Mouse (Mus musculus): ENCODE measurements around the gene Tmem86a. TPM values are rescaled to one million over a fixed set of nuclear protein-coding genes. Genes with fewer than 3 reads are reported as not detected.
"Not testable (repeated sequence)": the region's sequence is repeated elsewhere in the genome, so short reads cannot be mapped to it uniquely, and the experiment has no call there.

The Tmem86a gene
- polyA plus RNA-seq, 1 experiment from 2014 or later, result 19.7 TPM

DNA sequence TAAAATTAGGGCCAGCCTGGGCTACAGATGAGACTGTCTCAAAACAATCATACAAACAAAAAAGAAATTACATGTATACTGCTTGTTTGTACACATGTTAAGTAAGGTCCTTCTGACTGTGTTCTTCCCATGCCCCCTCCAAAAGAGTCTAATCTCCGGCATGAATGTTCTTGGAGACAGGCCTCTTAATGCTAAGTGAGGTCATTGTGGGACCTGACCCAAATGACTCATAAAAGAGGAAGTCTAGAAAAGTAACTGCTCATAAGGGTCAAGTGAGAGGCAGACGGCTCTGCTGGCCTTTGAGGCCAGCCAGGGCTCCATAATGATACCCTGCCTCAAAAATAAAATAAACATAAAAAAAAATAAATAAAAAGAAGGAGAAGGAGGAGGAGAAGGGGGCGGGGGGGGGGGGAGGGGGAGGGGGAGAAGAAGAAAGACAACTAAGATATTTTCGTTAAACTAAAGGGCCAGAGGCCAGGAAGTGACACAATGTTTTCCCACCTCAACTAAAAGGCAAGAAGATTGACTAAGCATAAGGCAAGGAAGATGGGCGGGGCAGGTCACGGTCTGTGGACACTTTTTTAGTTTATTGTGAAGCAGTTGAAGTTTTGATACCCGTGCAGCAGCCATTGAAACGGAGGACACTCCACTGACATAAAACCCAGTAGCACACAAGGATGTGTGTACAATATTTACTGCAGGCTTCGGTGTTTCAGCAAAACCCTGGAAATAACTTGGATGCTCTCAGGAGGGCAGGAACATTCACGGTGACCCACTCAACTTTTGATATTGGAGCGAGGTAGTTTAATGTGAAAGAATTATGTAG lies 35.6 kb upstream of the Tmem86a start:
- Histone ChIP-seq H3K4me1 (replicated peaks) (peaks cover 25% of the 10 kb centered on the region), H3K4me3 (no peak overlapping the region), H3K9me3 (replicated peaks) (no peaks in the 10 kb centered on the region), H3K4me2 (peak overlapping the region; percentile 47; the same call in 1 of the 2 replicates), H3K27me3 (no peaks in the 10 kb centered on the region), H3K36me3 (no peaks in the 10 kb centered on the region), H3K9ac (no peak overlapping the region), H3K27ac (peak overlapping the region; percentile 77)
- ATAC-seq (replicated peaks; ENCODE audit: insufficient number of reproducible peaks, insufficient read depth, low FRiP score, low read depth), result 0 out of 2 replicates have a peak, but pooled peaks have one; percentile 14
- WGBS, result 44% methylated on average over 11 of the region's 11 CpGs

DNA sequence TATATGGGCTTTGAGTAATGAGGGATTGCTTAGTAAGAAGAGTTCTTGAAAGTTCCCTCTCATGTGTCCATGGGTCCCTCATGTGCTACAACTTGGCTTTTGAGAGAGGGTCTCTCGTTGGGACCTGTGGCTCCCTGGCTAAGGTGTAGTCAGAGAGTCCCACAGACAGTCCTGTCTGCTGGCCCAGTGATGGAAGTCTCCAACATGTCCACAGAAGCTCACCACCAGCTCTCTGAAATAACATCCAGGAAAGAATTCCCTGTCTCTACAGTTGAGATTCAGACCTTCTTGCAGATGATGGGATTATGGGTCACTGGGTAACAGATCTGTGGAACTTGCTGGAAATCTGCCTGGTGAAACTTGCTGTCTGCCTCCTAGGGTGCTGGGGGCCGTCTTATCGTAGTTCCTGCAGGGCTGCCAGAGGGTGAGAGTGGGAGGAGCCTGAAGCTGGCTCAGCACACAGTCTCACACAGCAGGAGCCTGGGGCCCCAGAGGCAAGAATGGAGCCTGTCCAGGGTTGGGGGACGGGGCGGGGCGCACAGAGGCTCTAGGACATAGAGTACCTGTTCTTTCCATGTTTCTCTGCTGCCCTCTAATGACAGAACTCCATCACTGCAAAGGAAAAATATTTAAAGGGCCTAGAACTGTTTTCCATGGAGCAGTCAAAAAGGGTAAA lies 34.9 kb upstream of the Tmem86a start:
- H3K4me3 ChIP-seq, result no peak overlapping the region
- peak; percentile 100 for ATAC-seq (replicated peaks; ENCODE audit: insufficient number of reproducible peaks, insufficient read depth, low FRiP score, low read depth)

DNA sequence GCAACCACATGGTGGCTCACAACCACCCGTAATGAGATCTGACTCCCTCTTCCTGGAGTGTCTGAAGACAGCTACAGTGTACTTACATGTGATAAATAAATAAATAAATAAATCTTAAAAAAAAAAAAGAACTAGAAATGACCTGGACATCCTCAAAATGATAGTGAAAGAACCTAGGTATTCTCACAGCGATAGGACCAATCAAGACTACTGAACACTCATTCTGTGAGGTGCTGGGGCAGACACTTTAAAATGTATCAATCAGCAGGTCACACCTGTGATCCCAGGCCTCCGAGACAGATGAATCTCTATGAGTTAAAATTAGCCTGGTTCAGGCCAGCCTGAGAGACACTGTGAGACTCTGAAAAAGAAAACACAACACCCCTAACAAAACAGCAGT lies 33.8 kb upstream of the Tmem86a start:
- no peak for ATAC-seq (replicated peaks; ENCODE audit: insufficient number of reproducible peaks, insufficient read depth, low FRiP score, low read depth)
- Histone ChIP-seq H3K4me3 (no peak overlapping the region), H3K36me3 (no peaks in the 10 kb centered on the region), H3K27me3 (0 out of 2 replicates have a peak, but pooled peaks cover 4% of the 10 kb centered on the region), H3K9ac (no peak overlapping the region), H3K4me2 (no peak overlapping the region), H3K27ac (no peak overlapping the region), H3K4me1 (replicated peaks) (peaks cover 26% of the 10 kb centered on the region), H3K9me3 (replicated peaks) (no peaks in the 10 kb centered on the region)
- WGBS, result 65% methylated on average over 3 of the region's 3 CpGs

More for the DNA sequence above, 34.9 kb upstream of the Tmem86a start:
- H3K9ac ChIP-seq, result no peak overlapping the region
- H3K36me3 ChIP-seq, result no peaks in the 10 kb centered on the region
- peak overlapping the region; percentile 77 for H3K27ac ChIP-seq
- peak overlapping the region; percentile 47 for H3K4me2 ChIP-seq
- H3K4me1 ChIP-seq (replicated peaks), result peaks cover 22% of the 10 kb centered on the region
- no peaks in the 10 kb centered on the region for H3K9me3 ChIP-seq (replicated peaks)
- 0 out of 2 replicates have a peak, but pooled peaks cover 2% of the 10 kb centered on the region for H3K27me3 ChIP-seq
- WGBS, result 5% methylated on average over 6 of the region's 6 CpGs

DNA sequence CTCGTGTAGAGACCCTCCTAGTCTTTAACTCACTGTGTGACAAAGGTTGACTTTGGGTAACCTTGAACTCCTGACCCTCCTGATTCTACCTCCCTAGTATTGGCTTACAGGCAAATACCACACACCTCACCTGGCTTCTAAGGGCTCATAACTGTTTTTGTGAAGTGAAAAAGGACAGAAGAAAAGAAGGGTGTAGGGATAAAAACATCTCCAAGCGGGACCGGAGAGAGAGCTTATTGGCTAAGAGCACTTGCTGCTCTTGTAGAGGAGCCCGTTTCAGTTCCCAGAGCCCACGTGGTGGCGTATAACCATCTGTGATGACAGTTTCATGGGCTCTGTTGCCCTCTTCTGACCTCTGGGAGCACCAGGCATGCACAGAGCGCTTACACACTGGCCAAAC lies 33.3 kb upstream of the Tmem86a start:
- no peak for ATAC-seq (replicated peaks; ENCODE audit: insufficient number of reproducible peaks, insufficient read depth, low FRiP score, low read depth)

DNA sequence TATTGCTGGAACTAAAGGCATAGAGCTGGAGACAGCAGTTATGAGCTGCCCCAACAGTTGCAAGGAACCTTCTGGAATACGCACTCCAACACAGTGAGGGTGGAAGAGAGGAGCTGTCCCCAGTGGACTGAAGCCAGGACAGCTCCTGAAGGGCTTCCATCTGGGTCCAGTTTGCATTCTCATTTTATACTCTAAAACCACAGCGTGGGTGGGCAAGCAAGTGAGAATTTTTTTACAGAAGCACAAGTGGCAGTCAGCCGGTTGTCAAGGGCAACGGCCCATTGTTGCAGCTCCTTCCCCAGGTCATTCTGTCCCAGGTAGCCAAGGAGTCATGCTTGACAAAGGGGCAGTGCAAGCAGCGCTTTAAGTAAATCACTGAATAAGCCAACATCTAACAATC lies 30.8 kb upstream of the Tmem86a start:
- Histone ChIP-seq H3K9ac (no peak overlapping the region), H3K4me2 (no peak overlapping the region), H3K9me3 (replicated peaks) (no peaks in the 10 kb centered on the region), H3K4me3 (no peak overlapping the region), H3K4me1 (replicated peaks) (peaks cover 13% of the 10 kb centered on the region), H3K36me3 (no peaks in the 10 kb centered on the region), H3K27me3 (0 out of 2 replicates have a peak, but pooled peaks cover 4% of the 10 kb centered on the region), H3K27ac (no peak overlapping the region)
- 66% methylated on average over 5 of the region's 5 CpGs for WGBS
- ATAC-seq (replicated peaks; ENCODE audit: insufficient number of reproducible peaks, insufficient read depth, low FRiP score, low read depth), result no peak

More for the DNA sequence above, 33.3 kb upstream of the Tmem86a start:
- no peak overlapping the region for H3K4me2 ChIP-seq
- H3K9me3 ChIP-seq (replicated peaks), result no peaks in the 10 kb centered on the region
- WGBS, result 63% methylated on average over 7 of the region's 7 CpGs
- no peak overlapping the region for H3K4me3 ChIP-seq
- H3K27ac ChIP-seq, result no peak overlapping the region
- peaks cover 26% of the 10 kb centered on the region for H3K4me1 ChIP-seq (replicated peaks)
- H3K27me3 ChIP-seq, result 0 out of 2 replicates have a peak, but pooled peaks cover 4% of the 10 kb centered on the region
- H3K9ac ChIP-seq, result no peak overlapping the region
- no peaks in the 10 kb centered on the region for H3K36me3 ChIP-seq

DNA sequence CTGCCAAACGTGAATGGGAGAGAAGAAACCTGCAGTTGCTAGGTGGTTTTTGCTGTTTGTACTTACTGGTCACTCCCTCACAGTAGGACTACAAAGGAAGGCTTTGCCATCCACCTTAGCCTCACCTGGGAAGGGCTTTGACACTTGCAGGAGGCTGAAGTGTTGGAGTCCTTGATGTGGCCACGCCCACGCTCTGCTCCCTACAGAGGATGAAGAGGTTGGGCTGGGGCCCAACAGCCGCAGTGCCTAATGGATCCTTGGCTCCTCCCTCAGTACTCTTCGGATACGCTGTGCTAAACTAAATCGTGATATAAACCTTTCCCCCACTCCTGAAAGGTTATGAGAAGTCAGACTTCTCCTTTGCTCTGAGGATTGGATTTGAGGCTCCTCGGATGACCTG lies 29.4 kb upstream of the Tmem86a start:
- Histone ChIP-seq H3K4me3 (no peak overlapping the region), H3K4me1 (replicated peaks) (peaks cover 7% of the 10 kb centered on the region), H3K27ac (no peak overlapping the region), H3K9ac (no peak overlapping the region), H3K36me3 (no peaks in the 10 kb centered on the region), H3K9me3 (replicated peaks) (no peaks in the 10 kb centered on the region), H3K4me2 (peak overlapping the region; percentile 36; the same call in 1 of the 2 replicates), H3K27me3 (0 out of 2 replicates have a peak, but pooled peaks cover 4% of the 10 kb centered on the region)
- ATAC-seq (replicated peaks; ENCODE audit: insufficient number of reproducible peaks, insufficient read depth, low FRiP score, low read depth), result no peak
- WGBS, result 9% methylated on average over 8 of the region's 8 CpGs

DNA sequence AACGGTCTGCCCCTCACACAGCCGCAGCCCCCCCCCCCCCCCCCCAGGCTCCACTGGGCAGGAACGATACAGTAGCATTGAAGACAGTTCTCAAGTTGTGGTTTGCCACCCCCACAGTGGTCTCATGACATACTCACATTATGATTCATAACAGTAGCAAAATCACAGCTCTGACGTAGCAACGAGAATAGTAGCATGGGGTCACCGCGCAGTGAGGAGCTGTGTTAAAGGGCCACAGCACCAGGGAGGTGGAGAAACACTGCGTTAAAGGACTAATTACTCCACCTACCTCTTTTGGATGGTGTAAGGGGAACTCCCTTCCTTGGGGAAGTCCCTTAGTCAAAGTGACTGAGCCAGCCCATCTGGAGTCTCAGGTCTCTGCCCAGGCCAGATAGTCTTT lies 27.9 kb upstream of the Tmem86a start:
- 54% methylated on average over 8 of the region's 8 CpGs for whole genome bisulfite sequencing
- Histone ChIP-seq H3K9me3 (replicated peaks) (no peaks in the 10 kb centered on the region), H3K36me3 (no peaks in the 10 kb centered on the region), H3K27me3 (0 out of 2 replicates have a peak, but pooled peaks cover 4% of the 10 kb centered on the region), H3K4me2 (no peak overlapping the region), H3K4me1 (replicated peaks) (peaks cover 7% of the 10 kb centered on the region), H3K4me3 (no peak overlapping the region), H3K27ac (no peak overlapping the region), H3K9ac (no peak overlapping the region)
- no peak for ATAC-seq (replicated peaks; ENCODE audit: insufficient number of reproducible peaks, insufficient read depth, low FRiP score, low read depth)

DNA sequence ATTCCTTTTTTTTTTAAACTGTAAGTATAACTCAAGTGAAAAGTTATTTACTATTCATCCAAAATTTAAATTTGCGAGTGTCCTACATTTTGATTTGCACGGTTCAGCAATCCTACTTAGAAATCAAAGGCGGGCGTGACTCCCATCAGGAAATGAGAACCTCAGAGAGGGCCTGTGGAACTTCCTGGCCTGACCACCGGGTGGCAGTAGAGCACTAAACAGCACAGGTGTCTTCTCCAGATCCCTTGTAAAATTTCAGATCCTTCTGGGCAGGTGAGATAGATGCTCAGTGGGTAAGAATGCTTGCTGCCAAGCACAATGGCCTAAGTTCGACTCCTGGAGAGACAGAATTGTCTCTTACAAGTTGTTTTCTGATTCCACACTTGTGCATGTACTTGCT lies 26.9 kb upstream of the Tmem86a start:
- no peak overlapping the region for H3K9ac ChIP-seq
- H3K36me3 ChIP-seq, result no peaks in the 10 kb centered on the region
- 11% methylated on average over 6 of the region's 6 CpGs for WGBS
- ATAC-seq (replicated peaks; ENCODE audit: insufficient number of reproducible peaks, insufficient read depth, low FRiP score, low read depth), result no peak
- 0 out of 2 replicates have a peak, but pooled peaks cover 4% of the 10 kb centered on the region for H3K27me3 ChIP-seq
- no peak overlapping the region for H3K4me3 ChIP-seq
- peaks cover 7% of the 10 kb centered on the region for H3K4me1 ChIP-seq (replicated peaks)
- no peaks in the 10 kb centered on the region for H3K9me3 ChIP-seq (replicated peaks)
- H3K4me2 ChIP-seq, result no peak overlapping the region
- no peak overlapping the region for H3K27ac ChIP-seq

DNA sequence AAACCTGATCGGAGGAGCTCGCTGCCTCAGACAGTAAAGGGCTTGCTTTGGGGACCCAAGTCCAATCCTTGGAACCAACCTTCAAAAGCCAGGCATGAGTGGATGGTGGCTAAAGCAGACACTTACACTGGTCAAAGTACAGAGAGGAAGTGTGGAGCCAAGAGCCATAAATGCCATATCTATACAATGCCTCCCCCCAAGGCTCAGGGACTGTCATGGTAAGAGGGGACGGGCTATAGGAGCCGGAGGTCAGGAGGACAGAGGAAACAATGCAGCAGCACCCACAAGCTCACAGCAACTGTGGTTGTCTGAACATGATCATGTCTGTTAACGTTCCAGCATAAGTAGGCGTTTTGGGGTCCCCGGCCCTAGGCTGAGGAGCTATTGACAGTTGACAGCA lies 25.9 kb upstream of the Tmem86a start:
- Histone ChIP-seq H3K4me1 (replicated peaks) (peaks cover 7% of the 10 kb centered on the region), H3K4me2 (no peak overlapping the region), H3K9me3 (replicated peaks) (no peaks in the 10 kb centered on the region), H3K4me3 (no peak overlapping the region), H3K27me3 (0 out of 2 replicates have a peak, but pooled peaks cover 4% of the 10 kb centered on the region), H3K9ac (no peak overlapping the region), H3K27ac (no peak overlapping the region), H3K36me3 (no peaks in the 10 kb centered on the region)
- WGBS, result 86% methylated on average over 7 of the region's 7 CpGs
- no peak for ATAC-seq (replicated peaks; ENCODE audit: insufficient number of reproducible peaks, insufficient read depth, low FRiP score, low read depth)

DNA sequence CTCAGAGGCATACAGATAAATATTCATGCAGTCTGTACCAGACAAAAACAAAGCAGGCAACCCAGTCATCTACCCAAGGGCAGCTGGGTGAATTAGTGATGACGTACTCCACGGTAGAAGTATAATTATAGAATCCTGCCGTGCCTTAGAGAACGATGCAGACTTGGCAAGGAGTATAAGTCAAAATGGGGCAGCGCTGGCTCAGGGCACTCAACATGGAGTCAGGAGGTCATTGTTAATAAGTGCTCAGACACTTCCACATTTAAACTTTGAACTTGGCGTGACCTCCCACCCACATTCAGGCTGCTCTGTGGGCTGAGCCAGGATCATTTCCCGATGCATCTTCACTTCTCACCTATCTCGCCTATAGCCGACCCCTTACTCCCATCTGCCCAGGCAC lies 25.0 kb upstream of the Tmem86a start:
- Histone ChIP-seq H3K4me3 (no peak overlapping the region), H3K4me2 (no peak overlapping the region), H3K36me3 (no peaks in the 10 kb centered on the region), H3K4me1 (replicated peaks) (peaks cover 7% of the 10 kb centered on the region), H3K27me3 (0 out of 2 replicates have a peak, but pooled peaks cover 3% of the 10 kb centered on the region), H3K27ac (no peak overlapping the region), H3K9ac (no peak overlapping the region), H3K9me3 (replicated peaks) (no peaks in the 10 kb centered on the region)
- ATAC-seq (replicated peaks; ENCODE audit: insufficient number of reproducible peaks, insufficient read depth, low FRiP score, low read depth), result no peak
- 46% methylated on average over 9 of the region's 9 CpGs for WGBS

DNA sequence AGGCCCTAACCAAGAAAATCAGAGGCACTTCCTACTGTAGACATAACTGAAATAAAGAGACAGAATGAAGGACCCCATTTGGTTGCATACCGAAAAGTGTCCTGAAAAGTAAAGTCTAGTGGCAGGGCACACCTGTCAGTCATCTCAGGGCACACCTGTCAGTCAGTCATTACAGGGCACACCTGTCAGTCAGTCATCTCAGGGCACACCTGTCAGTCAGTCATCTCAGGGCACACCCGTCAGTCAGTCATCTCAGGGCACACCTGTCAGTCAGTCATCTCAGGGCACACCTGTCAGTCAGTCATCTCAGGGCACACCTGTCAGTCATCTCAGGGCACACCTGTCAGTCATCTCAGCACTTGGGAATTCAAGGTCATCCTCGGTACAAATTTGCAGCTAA lies 23.5 kb upstream of the Tmem86a start:
- 80% methylated on average over 3 of the region's 3 CpGs for WGBS
- not testable (repeated sequence) for H3K9me3 ChIP-seq (replicated peaks); H3K4me1 ChIP-seq (replicated peaks); H3K36me3 ChIP-seq; H3K27ac ChIP-seq; H3K4me2 ChIP-seq; H3K27me3 ChIP-seq; H3K9ac ChIP-seq; H3K4me3 ChIP-seq; ATAC-seq (replicated peaks; ENCODE audit: insufficient number of reproducible peaks, insufficient read depth, low FRiP score, low read depth)
